28 mouse cellular contexts compared by ENCODE assay signal in the genomic region with DNA sequence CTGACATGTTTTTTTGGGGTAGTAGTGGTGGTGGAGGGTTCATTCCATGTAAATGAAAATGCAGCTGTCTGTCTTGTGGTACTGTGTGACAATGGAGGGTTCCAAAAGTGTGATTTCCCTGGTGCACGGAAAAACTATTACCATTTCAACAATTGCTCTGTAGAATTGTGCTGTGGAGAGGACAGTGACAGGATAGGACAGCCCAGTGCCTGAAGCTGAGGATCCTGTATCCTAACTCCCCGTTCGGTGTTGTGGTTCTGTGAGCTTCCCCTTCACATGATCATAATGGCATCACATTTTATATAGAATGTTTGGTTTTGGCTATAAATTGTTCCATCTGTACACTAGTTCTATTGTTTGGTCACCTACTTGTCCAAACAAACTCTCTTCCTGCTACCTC.
"Had no signal": no experiment of that assay in that cellular context is flagged by ENCODE, and none has a peak within 500 bp of the region (broad histone marks: within the 10 kb centered on the region; RNA-seq: fewer than 3 reads in every experiment).

No protein-coding gene starts in this region.

- H3K36me3 ChIP-seq: heart, embryonic 12.5 days; heart, embryonic 13.5 days; heart, embryonic 15.5 days; hindbrain, embryonic 10.5 days; hindbrain, embryonic 12.5 days; hindbrain, embryonic 13.5 days; hindbrain, embryonic 15.5 days; intestine, embryonic 15.5 days; kidney, embryonic 15.5 days had no signal

- H3K4me3 ChIP-seq: heart, embryonic 12.5 days; heart, embryonic 13.5 days; heart, embryonic 15.5 days; hindbrain, embryonic 10.5 days; hindbrain, embryonic 12.5 days; hindbrain, embryonic 13.5 days; hindbrain, embryonic 15.5 days; intestine, embryonic 15.5 days; kidney, embryonic 15.5 days; layer of hippocampus, adult 2 months; left cerebral cortex, adult 2 months had no signal

- H3K27me3 ChIP-seq: heart, embryonic 12.5 days; heart, embryonic 13.5 days; heart, embryonic 15.5 days; hindbrain, embryonic 12.5 days; hindbrain, embryonic 13.5 days; hindbrain, embryonic 15.5 days; intestine, embryonic 15.5 days; kidney, embryonic 15.5 days had no signal

- DNase-seq: heart, postnatal 10 days; heart, postnatal 36 days; kidney, adult 11 months; kidney, adult 18-20 months; kidney, adult 2 months; kidney, adult 8-10 months; kidney, adult 9 months; kidney, postnatal 10 days; kidney, postnatal 14 days; kidney, postnatal 25 days; kidney, postnatal 36 days; kidney, postnatal 4 days; layer of hippocampus, adult 9-11 months; layer of hippocampus, postnatal 36 days had no signal

- H3K9me3 ChIP-seq: heart, embryonic 12.5 days; heart, embryonic 13.5 days; heart, embryonic 15.5 days; hindbrain, embryonic 10.5 days; hindbrain, embryonic 12.5 days; hindbrain, embryonic 13.5 days; hindbrain, embryonic 15.5 days; intestine, embryonic 15.5 days; kidney, embryonic 15.5 days had no signal

- H3K27ac ChIP-seq: heart, embryonic 13.5 days; heart, embryonic 15.5 days; hindbrain, embryonic 10.5 days; hindbrain, embryonic 12.5 days; hindbrain, embryonic 13.5 days; hindbrain, embryonic 14.5 days; hindbrain, embryonic 15.5 days; hindbrain, postnatal 0 days; intestine, embryonic 15.5 days; kidney, embryonic 15.5 days; kidney, postnatal 0 days; layer of hippocampus, adult 2 months; left cerebral cortex, adult 2 months had no signal

- H3K4me1 ChIP-seq: heart, embryonic 13.5 days; hindbrain, embryonic 12.5 days; hindbrain, embryonic 13.5 days; hindbrain, embryonic 15.5 days; intestine, embryonic 15.5 days had no signal
